Mouse (Mus musculus) liver, postnatal 0 days (tissue): ENCODE data around the gene Otx1. TPM values are rescaled to one million over a fixed set of nuclear protein-coding genes. Genes with fewer than 3 reads are reported as not detected.

ENCODE experiments used
- ATAC-seq: fragments of 200-750 bp; cut with Nextera tagmentation; 2 replicates; pipeline ENCODE4 v1.8.0; 2017; ENCODE audit warnings: mild to moderate bottlenecking, moderate library complexity
- DNase-seq: peaks from one replicate; pipeline ENCODE4 v3.0.0-alpha.2; 2016
- H3K27ac ChIP-seq: fragments of 300-500 bp; sonication (generic); 2 replicates; pipeline ENCODE4 v1.5.1; 2014; ENCODE audit warnings: antibody characterized with exemption, moderate library complexity, mild to moderate bottlenecking, low read depth
- H3K27me3 ChIP-seq: fragments of 300-500 bp; sonication (generic); 2 replicates; pipeline ENCODE4 v1.6.1; 2014; ENCODE audit warnings: low read length, control low read depth, mixed read lengths; ENCODE audit not compliant: insufficient read depth
- H3K36me3 ChIP-seq: fragments of 300-500 bp; sonication (generic); replicated peaks from 2 replicates; pipeline ENCODE4 v1.6.1; 2014; ENCODE audit warnings: mild to moderate bottlenecking, control low read depth, low read length, moderate library complexity, mixed read lengths; ENCODE audit not compliant: insufficient read depth
- H3K4me1 ChIP-seq: fragments of 300-500 bp; sonication (generic); 2 replicates; pipeline ENCODE4 v1.6.1; 2014; ENCODE audit warnings: antibody characterized with exemption, mild to moderate bottlenecking, control low read depth; ENCODE audit not compliant: insufficient read depth
- H3K4me2 ChIP-seq: fragments of 300-500 bp; sonication (generic); 2 replicates; pipeline ENCODE4 v1.6.1; 2014; ENCODE audit warnings: low read depth, mild to moderate bottlenecking, low read length, moderate library complexity, mixed read lengths
- H3K4me3 ChIP-seq: fragments of 300-500 bp; sonication (generic); 2 replicates; pipeline ENCODE4 v1.5.1; 2014; ENCODE audit warnings: low read depth, low read length
- H3K9ac ChIP-seq: fragments of 300-500 bp; sonication (generic); replicated peaks from 2 replicates; pipeline ENCODE4 v1.6.1; 2014; ENCODE audit warnings: mild to moderate bottlenecking, moderate library complexity
- H3K9me3 ChIP-seq: fragments of 300-500 bp; sonication (generic); 2 replicates; pipeline ENCODE4 v1.6.1; 2016; ENCODE audit warnings: mild to moderate bottlenecking, control low read depth, low read length, mixed read lengths
- CTCF ChIP-seq: sonication (generic); IDR thresholded peaks from 2 replicates; pipeline ENCODE4 v1.5.1; 2016; ENCODE audit warnings: antibody characterized with exemption, low read depth
- EP300 ChIP-seq: IDR thresholded peaks from 2 replicates; pipeline ENCODE4 v1.6.1; 2016; ENCODE audit warnings: antibody characterized with exemption, low read depth, mild to moderate bottlenecking
- WGBS: fragments of 180-500 bp; shearing (Covaris S2); extraction: QIAGEN DNeasy Blood & Tissue Kit; methylation state at CpG from one replicate; pipeline ENCODE4 v1.1.7; 2014; ENCODE audit not compliant: insufficient replicate concordance; 5-methylcytosine and 5-hydroxymethylcytosine counted together
- polyA plus RNA-seq: library from polyadenylated mRNA; unstranded; fragments of >200 nt; fragmentation: Nextera tagmentation; extraction: Ambion mirVana; gene quantifications from 2 replicates; pipeline ENCODE4 v1.2.1, GENCODE M21; 2015

Gene Otx1
- polyA plus RNA-seq, 1 experiment from 2014 or later: not detected

DNA sequence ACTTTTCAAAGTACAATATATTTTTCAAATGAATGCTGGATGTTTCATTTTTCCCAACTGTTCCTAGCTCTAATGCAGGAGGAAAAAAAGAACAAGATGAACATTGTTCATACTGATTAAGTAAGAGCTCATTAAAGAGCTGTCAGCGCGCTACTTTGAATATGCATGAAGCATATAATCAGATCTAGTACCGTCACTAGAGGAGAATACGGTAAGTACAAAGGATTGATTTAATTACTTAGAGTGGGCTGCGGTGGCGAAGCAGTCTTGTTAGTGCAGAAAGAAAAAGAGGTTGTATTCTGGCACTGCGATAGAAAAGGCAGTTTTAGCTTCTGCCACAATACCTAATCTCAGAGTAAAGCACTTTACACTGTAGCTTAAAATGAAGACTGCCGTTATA, 14.7 kb upstream of the Otx1 start:
- no peaks in the 10 kb centered on the region for H3K9me3 ChIP-seq
- no peaks in the 10 kb centered on the region for H3K27me3 ChIP-seq
- DNase-seq (no peak), ATAC-seq (no peak)
- no peak overlapping the region for H3K4me2 ChIP-seq
- no peaks in the 10 kb centered on the region for H3K36me3 ChIP-seq
- 89% methylated on average over 8 of the region's 8 CpGs for WGBS
- no peak overlapping the region for H3K9ac ChIP-seq
- no peak overlapping the region for H3K4me3 ChIP-seq
- no peaks in the 10 kb centered on the region for H3K4me1 ChIP-seq
- TF ChIP-seq CTCF: no peak
- no peak for TF ChIP-seq EP300
- no peak overlapping the region for H3K27ac ChIP-seq

DNA sequence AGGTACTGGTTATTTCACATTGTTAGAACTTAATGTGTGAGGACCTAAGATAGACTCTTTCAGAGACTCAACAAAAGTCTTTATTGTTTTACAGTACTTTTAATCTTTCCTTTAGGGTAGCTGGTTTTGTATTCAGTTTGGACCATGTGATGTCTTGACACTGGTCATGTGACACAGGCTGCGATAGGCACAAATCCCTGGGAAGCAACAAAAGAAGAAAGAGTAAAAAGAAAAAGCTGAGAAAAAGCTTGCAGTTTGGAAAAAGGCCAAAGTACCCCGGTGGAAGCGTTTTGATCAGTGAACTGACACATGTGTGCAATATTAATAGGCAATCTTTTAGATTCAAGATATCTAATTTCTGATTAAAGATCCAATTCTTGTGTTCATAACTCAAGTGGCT, 13.6 kb upstream of the Otx1 start:
- Histone ChIP-seq H3K27me3 (no peaks in the 10 kb centered on the region), H3K4me1 (no peaks in the 10 kb centered on the region), H3K4me2 (no peak overlapping the region), H3K36me3 (no peaks in the 10 kb centered on the region), H3K4me3 (no peak overlapping the region), H3K27ac (no peak overlapping the region), H3K9ac (no peak overlapping the region), H3K9me3 (no peaks in the 10 kb centered on the region)
- WGBS: 75% methylated on average over 3 of the region's 3 CpGs
- no peak for ATAC-seq
- TF ChIP-seq CTCF (no peak), EP300 (no peak)
- DNase-seq: no peak

GRCm38 (mm10) chr11:22008817-22009216, 6.1 kb upstream of the Otx1 start:
- no peaks in the 10 kb centered on the region for H3K9me3 ChIP-seq
- no peak for ATAC-seq
- H3K4me2 ChIP-seq: no peak overlapping the region
- DNase-seq: no peak
- no peak for TF ChIP-seq CTCF
- no peak for TF ChIP-seq EP300
- peaks cover 50% of the 10 kb centered on the region for H3K27me3 ChIP-seq
- no peak overlapping the region for H3K9ac ChIP-seq
- no peak overlapping the region for H3K27ac ChIP-seq
- H3K4me3 ChIP-seq: no peak overlapping the region
- 49% methylated on average over 2 of the region's 2 CpGs for WGBS
- H3K36me3 ChIP-seq: no peaks in the 10 kb centered on the region
- H3K4me1 ChIP-seq: no peaks in the 10 kb centered on the region

DNA sequence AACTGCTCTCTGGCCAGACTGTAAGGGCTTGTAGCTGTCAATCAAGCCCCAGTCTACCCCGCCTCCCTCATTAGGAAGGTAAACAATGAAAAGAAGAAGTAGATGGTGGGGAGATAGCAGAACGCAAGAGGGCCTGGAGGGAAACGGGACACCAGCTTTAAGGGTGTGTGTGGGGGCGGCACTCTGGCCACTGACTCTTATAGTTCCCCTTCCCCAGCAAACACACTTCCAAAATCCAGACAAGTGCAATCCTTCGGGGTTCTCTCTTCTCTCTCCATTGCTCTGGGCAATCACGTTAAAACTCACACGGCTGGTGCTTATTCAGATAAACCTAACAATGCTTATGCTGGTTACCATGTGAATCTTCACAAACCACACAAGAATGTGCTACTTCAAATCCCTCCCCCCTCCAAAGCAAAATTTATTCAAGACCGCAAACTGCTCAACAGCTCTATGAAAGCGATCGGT, 5.5 kb upstream of the Otx1 start:
- Histone ChIP-seq H3K9ac (no peak overlapping the region), H3K27ac (no peak overlapping the region), H3K4me3 (no peak overlapping the region), H3K9me3 (no peaks in the 10 kb centered on the region), H3K4me1 (no peaks in the 10 kb centered on the region; the same call in 1 of the 2 replicates), H3K4me2 (no peak overlapping the region), H3K27me3 (peaks cover 57% of the 10 kb centered on the region), H3K36me3 (no peaks in the 10 kb centered on the region)
- 8% methylated on average over 10 of the region's 10 CpGs for WGBS
- ATAC-seq: no peak
- TF ChIP-seq EP300: no peak
- TF ChIP-seq CTCF: no peak
- no peak for DNase-seq

DNA sequence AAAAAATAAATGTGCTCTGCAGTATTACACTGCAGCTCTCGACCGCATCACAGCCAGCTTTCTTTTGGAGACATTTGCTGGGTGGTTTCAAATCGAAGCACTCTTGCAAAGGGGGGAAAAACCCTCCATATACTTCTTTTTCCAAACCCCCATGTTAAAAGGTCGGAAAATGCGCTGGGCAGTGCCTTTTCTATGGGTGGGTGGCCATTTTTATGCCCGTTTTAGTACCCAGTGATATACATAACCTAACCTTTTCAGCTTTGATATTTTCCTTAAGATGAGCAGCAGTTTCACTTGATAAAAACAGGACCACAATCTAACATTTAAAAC, 5.0 kb upstream of the Otx1 start:
- WGBS: 9% methylated on average over 6 of the region's 6 CpGs
- Histone ChIP-seq H3K9me3 (no peaks in the 10 kb centered on the region), H3K27me3 (peaks cover 61% of the 10 kb centered on the region), H3K4me1 (peaks cover 3% of the 10 kb centered on the region), H3K4me3 (no peak overlapping the region), H3K9ac (no peak overlapping the region), H3K36me3 (no peaks in the 10 kb centered on the region), H3K27ac (no peak overlapping the region), H3K4me2 (no peak overlapping the region)
- no peak for ATAC-seq
- no peak for DNase-seq
- TF ChIP-seq CTCF (no peak), EP300 (no peak)

- no peaks in the 10 kb centered on the region for H3K36me3 ChIP-seq
- no peaks in the 10 kb centered on the region for H3K9me3 ChIP-seq
- H3K4me2 ChIP-seq: no peak overlapping the region
- ATAC-seq (no peak), DNase-seq (no peak)
- no peak overlapping the region for H3K9ac ChIP-seq
- 17% methylated on average over 20 of the region's 20 CpGs for WGBS
- peaks cover 66% of the 10 kb centered on the region for H3K27me3 ChIP-seq
- no peak overlapping the region for H3K4me3 ChIP-seq
- H3K4me1 ChIP-seq: peaks cover 7% of the 10 kb centered on the region
- no peak overlapping the region for H3K27ac ChIP-seq
- TF ChIP-seq CTCF: no peak
- no peak for TF ChIP-seq EP300
Observed at GRCm38 (mm10) chr11:22007088-22007780, 4.5 kb upstream of the Otx1 start.
